ENCODE assay signal across 12 mouse cellular contexts in genomic region chr9:41924140-41924539, GRCm38 (mm10).
A peak's percentile ranks its signal among the peaks of the same experiment; 100 is the strongest.
DNase-seq lines count a peak whose midpoint lies in the region; ATAC-seq and TF ChIP-seq lines count a peak whose summit lies in the region.
"Had no signal": no experiment of that assay in that cellular context is flagged by ENCODE, and none has a peak within 500 bp of the region (broad histone marks: within the 10 kb centered on the region; RNA-seq: fewer than 3 reads in every experiment).

No protein-coding gene starts in this region.

- H3K9me3 ChIP-seq in kidney, embryonic 15.5 days (replicated peaks), result no peaks in the 10 kb centered on the region
- H3K9me3 ChIP-seq in embryonic facial prominence, embryonic 14.5 days (ENCODE audit: control insufficient read depth, low read length), result no peaks in the 10 kb centered on the region
- H3K9me3 ChIP-seq in limb, embryonic 11.5 days (ENCODE audit: control insufficient read depth, low read length), result 0 out of 2 replicates have a peak, but pooled peaks cover 2% of the 10 kb centered on the region

- no peaks in the 10 kb centered on the region for H3K36me3 ChIP-seq in kidney, embryonic 15.5 days
- H3K36me3 ChIP-seq in embryonic facial prominence, embryonic 14.5 days (ENCODE audit: control insufficient read depth, insufficient read depth, low read length), result no peaks in the 10 kb centered on the region
- H3K36me3 ChIP-seq in limb, embryonic 11.5 days (ENCODE audit: control insufficient read depth, insufficient read depth, low read length), result no peaks in the 10 kb centered on the region

- no peak for TF ChIP-seq CTCF in brain, embryonic 14.5 days (IDR thresholded peaks at IDR 0.05; ENCODE audit: borderline replicate concordance, extremely low read depth, insufficient read depth, insufficient read length)

- no peak for ATAC-seq in kidney, embryonic 15.5 days (replicated peaks; ENCODE audit: low FRiP score)
- peak; percentile 67; the same call in 1 of the 2 replicates for ATAC-seq in embryonic facial prominence, embryonic 14.5 days (ENCODE audit: low read depth)
- peak; percentile 79 for ATAC-seq in limb, embryonic 11.5 days (ENCODE audit: insufficient number of reproducible peaks, low FRiP score, low TSS enrichment, low read depth)
- ATAC-seq: liver, postnatal 0 days had no signal

- no peak for DNase-seq in kidney, postnatal 36 days
- peak; percentile 78 for DNase-seq in brain, embryonic 14.5 days (ENCODE audit: low read depth)
- peak; percentile 90 for DNase-seq in embryonic facial prominence, embryonic 14.5 days (ENCODE audit: low spot score)
- DNase-seq in limb, embryonic 11.5 days (ENCODE audit: low spot score), result peak; percentile 78
- DNase-seq in cerebellum, postnatal 10 days, result no peak
- no peak for DNase-seq in T-cell, adult 2 months (ENCODE audit: low spot score)
- no peak for DNase-seq in urinary bladder, postnatal 25 days (ENCODE audit: low spot score)
- DNase-seq: gastrocnemius, postnatal 25 days; layer of hippocampus, postnatal 36 days; liver, postnatal 0 days; right cerebral cortex, postnatal 14 days had no signal

- peak overlapping the region; percentile 82 for H3K27ac ChIP-seq in kidney, embryonic 15.5 days
- H3K27ac ChIP-seq in embryonic facial prominence, embryonic 14.5 days (replicated peaks; ENCODE audit: low read depth, low read length), result peak overlapping the region; percentile 50
- peak overlapping the region; percentile 91 for H3K27ac ChIP-seq in limb, embryonic 11.5 days (replicated peaks; ENCODE audit: low read depth, low read length)

- no peak overlapping the region for H3K9ac ChIP-seq in kidney, embryonic 15.5 days
- no peak overlapping the region for H3K9ac ChIP-seq in embryonic facial prominence, embryonic 14.5 days (ENCODE audit: low read depth, low read length)
- peak overlapping the region; percentile 30; the same call in 1 of the 2 replicates for H3K9ac ChIP-seq in limb, embryonic 11.5 days (ENCODE audit: low read length)
- H3K9ac ChIP-seq: liver, postnatal 0 days had no signal

- peaks cover 7% of the 10 kb centered on the region; the same call in 1 of the 2 replicates for H3K4me1 ChIP-seq in kidney, embryonic 15.5 days
- peaks cover 2% of the 10 kb centered on the region; the same call in 1 of the 2 replicates for H3K4me1 ChIP-seq in embryonic facial prominence, embryonic 14.5 days (ENCODE audit: control insufficient read depth, insufficient read depth, low read length)
- H3K4me1 ChIP-seq in limb, embryonic 11.5 days (ENCODE audit: control insufficient read depth, insufficient read depth, low read length), result peaks cover 17% of the 10 kb centered on the region

- no peak overlapping the region for H3K4me3 ChIP-seq in kidney, embryonic 15.5 days (replicated peaks)
- no peak overlapping the region for H3K4me3 ChIP-seq in embryonic facial prominence, embryonic 14.5 days (ENCODE audit: low read depth, low read length)
- H3K4me3 ChIP-seq in limb, embryonic 11.5 days (ENCODE audit: low read depth, low read length), result no peak overlapping the region

- 49% methylated on average over 2 of the region's 2 CpGs for WGBS in kidney, embryonic 15.5 days
- 18% methylated on average over 2 of the region's 2 CpGs for WGBS in embryonic facial prominence, embryonic 14.5 days
- 31% methylated on average over 2 of the region's 2 CpGs for WGBS in limb, embryonic 11.5 days

- no peak overlapping the region for H3K4me2 ChIP-seq in kidney, embryonic 15.5 days
- H3K4me2 ChIP-seq in embryonic facial prominence, embryonic 14.5 days (ENCODE audit: low read depth, low read length), result no peak overlapping the region
- H3K4me2 ChIP-seq in limb, embryonic 11.5 days (ENCODE audit: low read depth, severe bottlenecking), result no peak overlapping the region

- TF ChIP-seq POLR2A in brain, embryonic 14.5 days (IDR thresholded peaks at IDR 0.05; ENCODE audit: borderline replicate concordance, extremely low read depth, insufficient read depth, insufficient read length, poor library complexity, severe bottlenecking), result no peak

- no peaks in the 10 kb centered on the region for H3K27me3 ChIP-seq in kidney, embryonic 15.5 days
- H3K27me3 ChIP-seq in embryonic facial prominence, embryonic 14.5 days (replicated peaks; ENCODE audit: control insufficient read depth, insufficient read depth, low read length), result no peaks in the 10 kb centered on the region
- H3K27me3 ChIP-seq in limb, embryonic 11.5 days (ENCODE audit: control insufficient read depth, insufficient read depth, low read length), result no peaks in the 10 kb centered on the region

Comparison
In these comparisons a context has a peak if more than half of its experiments do, and no peak if none do; other contexts are left out.
1. DNase-seq: peak in brain, embryonic 14.5 days (single experiment), embryonic facial prominence, embryonic 14.5 days (single experiment) and limb, embryonic 11.5 days (single experiment); none in kidney, postnatal 36 days (0 of 2), cerebellum, postnatal 10 days (0 of 2), T-cell, adult 2 months (single experiment) and urinary bladder, postnatal 25 days (single experiment).
2. Peak in every context shown above with its lines, with median percentiles within 50 percentile points of each other: H3K27ac ChIP-seq.